Comparison of ENCODE assay signal across 27 mouse cellular contexts in genomic region chr5:96799165-96799564, GRCm38 (mm10). TPM values are rescaled to one million over a fixed set of nuclear protein-coding genes. Genes with fewer than 3 reads are reported as not detected.
"Had no signal": no experiment of that assay in that cellular context is flagged by ENCODE, and none has a peak within 500 bp of the region (broad histone marks: within the 10 kb centered on the region; RNA-seq: fewer than 3 reads in every experiment).

No protein-coding gene starts in this region.

- H3K4me3 ChIP-seq: embryonic facial prominence, embryonic 10.5 days; embryonic facial prominence, embryonic 12.5 days; embryonic facial prominence, embryonic 13.5 days; embryonic facial prominence, embryonic 15.5 days; erythroblast, embryonic 14.5 days; forebrain, embryonic 10.5 days; forebrain, embryonic 12.5 days; forebrain, embryonic 13.5 days; forebrain, embryonic 15.5 days; gastrocnemius, adult 2 months had no signal

- H3K4me1 ChIP-seq: forebrain, embryonic 12.5 days; forebrain, embryonic 13.5 days; forebrain, embryonic 15.5 days had no signal

- H3K36me3 ChIP-seq: embryonic facial prominence, embryonic 10.5 days; embryonic facial prominence, embryonic 12.5 days; embryonic facial prominence, embryonic 13.5 days; embryonic facial prominence, embryonic 15.5 days; forebrain, embryonic 10.5 days; forebrain, embryonic 12.5 days; forebrain, embryonic 15.5 days had no signal

- H3K27me3 ChIP-seq: embryonic facial prominence, embryonic 12.5 days; embryonic facial prominence, embryonic 13.5 days; embryonic facial prominence, embryonic 15.5 days; forebrain, embryonic 15.5 days had no signal

- H3K27ac ChIP-seq: embryonic facial prominence, embryonic 10.5 days; embryonic facial prominence, embryonic 12.5 days; embryonic facial prominence, embryonic 13.5 days; embryonic facial prominence, embryonic 15.5 days; forebrain, embryonic 10.5 days; forebrain, embryonic 12.5 days; forebrain, embryonic 13.5 days; forebrain, embryonic 15.5 days had no signal

- DNase-seq: cerebellum, adult 2 months; cerebellum, adult 8-10 months; cerebellum, adult 9-10 months; cerebellum, adult 9-11 months; cerebellum, postnatal 10 days; cerebellum, postnatal 14 days; cerebellum, postnatal 25 days; cerebellum, postnatal 36 days; embryo, embryonic 11 days; forebrain, postnatal 0 days; gastrocnemius, adult 2 months; gastrocnemius, postnatal 10 days; gastrocnemius, postnatal 14 days; gastrocnemius, postnatal 25 days; gastrocnemius, postnatal 36 days; heart, adult 18-20 months had no signal

- H3K9me3 ChIP-seq: embryonic facial prominence, embryonic 10.5 days; embryonic facial prominence, embryonic 12.5 days; embryonic facial prominence, embryonic 13.5 days; embryonic facial prominence, embryonic 15.5 days; forebrain, embryonic 10.5 days; forebrain, embryonic 12.5 days; forebrain, embryonic 13.5 days; forebrain, embryonic 15.5 days had no signal

- H3K4me2 ChIP-seq: embryonic facial prominence, embryonic 12.5 days; embryonic facial prominence, embryonic 13.5 days; embryonic facial prominence, embryonic 15.5 days; forebrain, embryonic 12.5 days; forebrain, embryonic 13.5 days; forebrain, embryonic 15.5 days had no signal

- ATAC-seq: forebrain, embryonic 13.5 days; forebrain, embryonic 14.5 days; forebrain, embryonic 15.5 days; forebrain, embryonic 16.5 days; forebrain, postnatal 0 days had no signal

- H3K9ac ChIP-seq: embryonic facial prominence, embryonic 12.5 days; embryonic facial prominence, embryonic 13.5 days; embryonic facial prominence, embryonic 15.5 days; forebrain, embryonic 12.5 days; forebrain, embryonic 13.5 days; forebrain, embryonic 15.5 days; forebrain, postnatal 0 days had no signal

RNA-seq across cellular contexts. Expression of gene Anxa3, which starts 6.0 kb away (rescaled TPM):
- polyA plus RNA-seq: erythroblast, embryonic 14.5 days had no signal
